Mouse (Mus musculus) spleen, adult 2 months (tissue): ENCODE measurements around the gene Ankrd27.
"Not testable (repeated sequence)": the region's sequence is repeated elsewhere in the genome, so short reads cannot be mapped to it uniquely, and the experiment has no call there.

Source experiments
- CTCF ChIP-seq: fragments of 200-500 bp; IDR thresholded peaks from 2 replicates; pipeline ENCODE4 v1.5.1; 2011; ENCODE audit warnings: mild to moderate bottlenecking, inconsistent platforms; ENCODE audit not compliant: insufficient read depth, insufficient read length, insufficient replicate concordance; ENCODE audit errors: extremely low read depth
- POLR2A ChIP-seq: fragments of 200-500 bp; IDR thresholded peaks from 2 replicates; pipeline ENCODE4 v1.6.1; 2011; ENCODE audit warnings: low read depth, low read length, inconsistent platforms

- TF ChIP-seq POLR2A, CTCF: not testable (repeated sequence)
Measured at GRCm38 (mm10) chr7:35564872-35565271, 21.2 kb upstream of the Ankrd27 start.
